Mouse (Mus musculus) CH12.LX (cell line): ENCODE measurements around the gene Pou2f3. TPM values are rescaled to one million over a fixed set of nuclear protein-coding genes. Genes with fewer than 3 reads are reported as not detected.

Experiments used
- DNase-seq: peaks from one replicate; pipeline ENCODE4 v3.0.0-alpha.2; 2013; ENCODE audit errors: extremely low read depth
- H3K27ac ChIP-seq: 2 replicates; pipeline ENCODE4 v1.5.1; 2012; ENCODE audit warnings: low read depth, mild to moderate bottlenecking, control low read depth, moderate library complexity; ENCODE audit not compliant: insufficient read depth
- H3K27me3 ChIP-seq: replicated peaks from 2 replicates; pipeline ENCODE3; 2012; ENCODE audit warnings: inconsistent platforms
- H3K36me3 ChIP-seq, 2 experiments: replicated peaks in 1 of 2; 2 replicates each; pipeline versions ENCODE3 to v1.6.1; 2012; ENCODE audit warnings: inconsistent platforms in 1 of 2, low read length in 1 of 2, mild to moderate bottlenecking in 1 of 2, mixed read lengths in 1 of 2, moderate library complexity in 1 of 2; ENCODE audit not compliant: control insufficient read depth in 1 of 2, insufficient read depth in 1 of 2
- H3K4me1 ChIP-seq, 2 experiments: 2 replicates each; pipeline ENCODE4 v1.6.1; 2012; ENCODE audit warnings: inconsistent platforms in 1 of 2, moderate library complexity in 1 of 2; ENCODE audit not compliant: insufficient read depth in 2 of 2, control insufficient read depth in 1 of 2
- H3K4me2 ChIP-seq: 2 replicates; pipeline ENCODE4 v1.6.1; 2012; ENCODE audit warnings: low read depth, mild to moderate bottlenecking, control low read depth; ENCODE audit not compliant: poor library complexity, insufficient read depth, severe bottlenecking
- H3K4me3 ChIP-seq, 3 experiments: fragments of 150-350 bp in 1 of 3; sonication (generic) in 1 of 3; replicated peaks in 1 of 3; 2 replicates each; pipeline versions ENCODE3 to v1.5.1; 2011 to 2012; ENCODE audit warnings: low read depth in 2 of 3, low read length in 2 of 3, mild to moderate bottlenecking in 2 of 3, moderate library complexity in 2 of 3, control low read depth in 1 of 3, improper control_type of control experiment in 1 of 3, inconsistent platforms in 1 of 3, mixed read lengths in 1 of 3; ENCODE audit not compliant: poor library complexity in 1 of 3
- H3K79me2 ChIP-seq: replicated peaks from 2 replicates; pipeline ENCODE4 v1.6.1; 2012; ENCODE audit warnings: mild to moderate bottlenecking, moderate library complexity; ENCODE audit not compliant: control insufficient read depth, poor library complexity, insufficient read depth, severe bottlenecking; ENCODE audit errors: extremely low read depth
- H3K9ac ChIP-seq: 2 replicates; pipeline ENCODE4 v1.6.1; 2012; ENCODE audit warnings: low read depth, mild to moderate bottlenecking, control low read depth, moderate library complexity; ENCODE audit not compliant: insufficient read depth
- H3K9me3 ChIP-seq: replicated peaks from 2 replicates; pipeline ENCODE3; 2012; ENCODE audit warnings: low read length, inconsistent platforms, mixed read lengths
- CHD1 ChIP-seq: IDR thresholded peaks from 2 replicates; pipeline ENCODE4 v1.6.1; 2012; ENCODE audit warnings: low read depth, low read length, improper control_type of control experiment, inconsistent platforms
- CTCF ChIP-seq, 2 experiments: IDR thresholded peaks in 1 of 2; conservative IDR thresholded peaks in 1 of 2; 2 replicates each; pipeline ENCODE4 v1.5.1; 2011 to 2012; ENCODE audit warnings: low read depth in 2 of 2, low read length in 2 of 2, improper control_type of control experiment in 1 of 2, inconsistent platforms in 1 of 2, mild to moderate bottlenecking in 1 of 2, moderate library complexity in 1 of 2
- ELF1 ChIP-seq: IDR thresholded peaks from 2 replicates; pipeline ENCODE4 v1.6.1; 2014; ENCODE audit warnings: low read depth, mild to moderate bottlenecking, inconsistent platforms, low read length, improper control_type of control experiment
- EP300 ChIP-seq: IDR thresholded peaks from 2 replicates; pipeline ENCODE4 v1.6.1; 2011; ENCODE audit warnings: low read length, improper control_type of control experiment
- ETS1 ChIP-seq: conservative IDR thresholded peaks from 2 replicates; pipeline ENCODE4 v1.6.1; 2012; ENCODE audit warnings: low read depth, mild to moderate bottlenecking, inconsistent platforms, low read length, improper control_type of control experiment, moderate library complexity
- HCFC1 ChIP-seq: IDR thresholded peaks from 2 replicates; pipeline ENCODE4 v1.6.1; 2012; ENCODE audit warnings: low read depth, mild to moderate bottlenecking, inconsistent platforms, low read length, improper control_type of control experiment
- IRF4 ChIP-seq: IDR thresholded peaks from 2 replicates; pipeline ENCODE4 v1.6.1; 2014; ENCODE audit warnings: low read depth, mild to moderate bottlenecking, inconsistent platforms, low read length, improper control_type of control experiment
- JUND ChIP-seq: conservative IDR thresholded peaks from 2 replicates; pipeline ENCODE4 v1.6.1; 2011; ENCODE audit warnings: low read depth, low read length, improper control_type of control experiment
- KAT2A ChIP-seq: IDR thresholded peaks from 2 replicates; pipeline ENCODE4 v1.6.1; 2012; ENCODE audit warnings: low read length, improper control_type of control experiment, inconsistent platforms; ENCODE audit not compliant: insufficient replicate concordance
- MAFK ChIP-seq: IDR thresholded peaks from 2 replicates; pipeline ENCODE4 v1.6.1; 2011; ENCODE audit warnings: low read length, improper control_type of control experiment; ENCODE audit not compliant: insufficient replicate concordance
- MAX ChIP-seq: IDR thresholded peaks from 2 replicates; pipeline ENCODE4 v1.6.1; 2011; ENCODE audit warnings: low read length, improper control_type of control experiment
- MAZ ChIP-seq: IDR thresholded peaks from 2 replicates; pipeline ENCODE4 v1.6.1; 2012; ENCODE audit warnings: low read depth, mild to moderate bottlenecking, inconsistent platforms, low read length, improper control_type of control experiment, moderate library complexity
- MEF2A ChIP-seq: IDR thresholded peaks from 2 replicates; pipeline ENCODE4 v1.6.1; 2014; ENCODE audit warnings: low read depth, mild to moderate bottlenecking, inconsistent platforms, low read length, improper control_type of control experiment, borderline replicate concordance
- MYC ChIP-seq: IDR thresholded peaks from 2 replicates; pipeline ENCODE4 v1.6.1; 2011; ENCODE audit warnings: low read depth, mild to moderate bottlenecking, improper control_type of control experiment, low read length
- NELFE ChIP-seq: IDR thresholded peaks from 2 replicates; pipeline ENCODE4 v1.6.1; 2011; ENCODE audit warnings: low read depth, low read length, improper control_type of control experiment
- PAX5 ChIP-seq: IDR thresholded peaks from 2 replicates; pipeline ENCODE4 v1.6.1; 2012; ENCODE audit warnings: low read length, inconsistent platforms, mixed read lengths
- POLR2A ChIP-seq: IDR thresholded peaks from 2 replicates; pipeline ENCODE4 v1.6.1; 2011; ENCODE audit warnings: low read depth, mild to moderate bottlenecking, improper control_type of control experiment, low read length
- POLR2AphosphoS2 ChIP-seq: IDR thresholded peaks from 2 replicates; pipeline ENCODE4 v1.6.1; 2011; ENCODE audit warnings: low read depth, low read length, improper control_type of control experiment
- TCF12 ChIP-seq: IDR thresholded peaks from 2 replicates; pipeline ENCODE4 v1.6.1; 2014; ENCODE audit warnings: low read depth, mild to moderate bottlenecking, inconsistent platforms, low read length, improper control_type of control experiment
- USF1 ChIP-seq: IDR thresholded peaks from 2 replicates; pipeline ENCODE4 v1.6.1; 2014; ENCODE audit warnings: low read depth, mild to moderate bottlenecking, inconsistent platforms, low read length, improper control_type of control experiment
- USF2 ChIP-seq: conservative IDR thresholded peaks from 2 replicates; pipeline ENCODE4 v1.6.1; 2011; ENCODE audit warnings: low read depth, low read length, improper control_type of control experiment
- ZC3H11A ChIP-seq: IDR thresholded peaks from 2 replicates; pipeline ENCODE4 v1.6.1; 2012; ENCODE audit warnings: low read depth, mild to moderate bottlenecking, inconsistent platforms, low read length, improper control_type of control experiment
- ZMIZ1 ChIP-seq: IDR thresholded peaks from 2 replicates; pipeline ENCODE4 v1.6.1; 2012; ENCODE audit warnings: low read depth, mild to moderate bottlenecking, inconsistent platforms, low read length, improper control_type of control experiment
- ZNF384 ChIP-seq: IDR thresholded peaks from 2 replicates; pipeline ENCODE4 v1.6.1; 2012; ENCODE audit warnings: low read depth, low read length, improper control_type of control experiment, inconsistent platforms
- dilution Hi-C: fragments of 300-500 bp; cut with MboI; formaldehyde crosslinking; loops from 2 replicates; pipeline ENCODE4 v1.14.3; 2020; ENCODE audit warnings: low sequenced_read_pairs; ENCODE audit not compliant: extremely low pct_unique_long_range_greater_than_20kb, extremely low pct_ligation_motif_present
- in situ Hi-C: fragments of 300-500 bp; cut with MboI; formaldehyde crosslinking; loops from 3 replicates; pipeline ENCODE4 v1.14.3; 2019; ENCODE audit warnings: low sequenced_read_pairs, low pct_ligation_motif_present, low pct_unique_long_range_greater_than_20kb, mixed read lengths
- polyA plus RNA-seq: library from polyadenylated mRNA; unstranded; fragments of >175 nt; gene quantifications from 2 replicates; pipeline ENCODE4 v1.2.1, GENCODE M21; 2012; ENCODE audit warnings: low read depth; ENCODE audit not compliant: insufficient read length
- total RNA-seq, 2 experiments: library from RNA; depleted of rRNA; stranded (reverse); fragments of 300-350 nt in 1 of 2; fragments of >200 nt in 1 of 2; gene quantifications; 2 replicates each; pipeline ENCODE4 v1.2.3; 2012 to 2014

Gene Pou2f3
- total and polyA plus RNA-seq, 3 experiments = 0.21 to 0.49 TPM; not detected in 1

DNA sequence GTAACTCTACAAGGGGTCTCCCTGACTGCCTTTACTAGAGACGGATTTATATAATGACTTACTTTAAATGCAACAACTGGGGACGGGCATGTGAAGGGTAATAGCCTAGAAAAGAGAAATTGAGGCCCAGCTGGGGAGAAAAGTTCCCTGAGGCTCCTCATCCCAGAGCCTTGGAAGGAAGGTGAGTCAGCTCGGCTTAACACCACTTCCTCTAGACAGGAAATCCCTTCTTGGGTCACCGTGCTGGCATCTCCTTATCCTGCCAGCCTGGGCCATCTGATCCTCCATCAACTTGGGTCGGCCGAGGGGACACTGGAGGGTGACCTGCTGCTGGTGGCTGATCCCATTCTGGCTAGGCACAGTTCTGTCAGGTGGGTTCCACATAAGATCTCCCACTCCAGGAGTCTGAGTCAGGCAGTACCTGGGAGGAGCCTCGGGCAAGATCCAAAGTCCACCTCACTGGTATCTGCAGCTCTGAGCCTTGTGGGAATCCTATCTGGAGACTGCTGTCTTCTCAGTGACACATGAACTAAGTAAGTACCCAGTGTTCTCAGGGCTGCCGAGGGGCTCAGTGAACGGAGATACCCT, 16.5 kb upstream of the Pou2f3 start:
- no peak for DNase-seq
- H3K4me2 ChIP-seq = no peak overlapping the region
- H3K27ac ChIP-seq = no peak overlapping the region
- H3K4me1 ChIP-seq = no peaks in the 10 kb centered on the region
- H3K9ac ChIP-seq = no peak overlapping the region
- in situ Hi-C loops = no loop called here
- TF ChIP-seq ETS1 (no peak), MAFK (no peak), CTCF (conservative IDR thresholded peaks at IDR 0.05 in 1 of 2, IDR thresholded peaks at IDR 0.05 in 1 of 2; ENCODE audit: low read depth in 2 of 2, low read length in 2 of 2) (no peak), TCF12 (no peak), NELFE (no peak), MAZ (no peak)
- no peak overlapping the region for H3K4me3 ChIP-seq
- peaks cover 29% of the 10 kb centered on the region for H3K27me3 ChIP-seq
- no peaks in the 10 kb centered on the region for H3K36me3 ChIP-seq
- no peaks in the 10 kb centered on the region for H3K9me3 ChIP-seq
- dilution Hi-C loops = no loop called here
- H3K79me2 ChIP-seq = no peaks in the 10 kb centered on the region

DNA sequence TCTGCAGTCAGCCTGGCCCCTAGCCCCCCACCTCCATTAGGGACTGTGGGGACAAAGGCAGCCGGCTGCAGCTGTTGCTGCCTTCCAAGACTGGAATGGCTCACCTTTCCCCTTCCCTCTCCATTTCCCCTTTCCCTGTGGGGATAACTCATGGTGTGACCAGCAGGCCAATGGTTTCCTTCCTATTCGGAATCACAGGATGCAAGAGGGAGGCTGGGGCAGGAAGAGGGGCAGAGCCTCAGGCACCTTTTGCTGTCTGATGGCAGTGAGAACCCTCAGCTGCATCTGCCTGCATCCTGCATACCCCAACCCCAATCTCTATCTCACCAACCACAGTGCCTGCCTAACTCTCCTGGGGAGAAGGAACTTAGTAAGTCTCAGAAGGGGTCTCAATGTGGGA, 15.3 kb upstream of the Pou2f3 start:
- no peaks in the 10 kb centered on the region for H3K4me1 ChIP-seq
- H3K79me2 ChIP-seq = no peaks in the 10 kb centered on the region
- no peak overlapping the region for H3K9ac ChIP-seq
- H3K27me3 ChIP-seq = peaks cover 34% of the 10 kb centered on the region
- H3K9me3 ChIP-seq = no peaks in the 10 kb centered on the region
- no peak for DNase-seq
- H3K27ac ChIP-seq = no peak overlapping the region
- dilution Hi-C loops (no loop called here), in situ Hi-C loops (no loop called here)
- no peak overlapping the region for H3K4me3 ChIP-seq
- no peak overlapping the region for H3K4me2 ChIP-seq
- TF ChIP-seq ZNF384 (no peak), PAX5 (no peak), USF1 (no peak), JUND (no peak), USF2 (no peak)
- H3K36me3 ChIP-seq = no peaks in the 10 kb centered on the region

GRCm38 (mm10) chr9:43224771-43225355, 14.7 kb upstream of the Pou2f3 start:
- in situ Hi-C loops = no loop called here
- no peak for DNase-seq
- no peak overlapping the region for H3K4me2 ChIP-seq
- no peak overlapping the region for H3K27ac ChIP-seq
- H3K9ac ChIP-seq = no peak overlapping the region
- dilution Hi-C loops = no loop called here
- no peaks in the 10 kb centered on the region for H3K9me3 ChIP-seq
- H3K27me3 ChIP-seq = peaks cover 40% of the 10 kb centered on the region
- H3K4me3 ChIP-seq = no peak overlapping the region
- H3K79me2 ChIP-seq = no peaks in the 10 kb centered on the region
- no peak for TF ChIP-seq TCF12
- no peak for TF ChIP-seq KAT2A
- no peak for TF ChIP-seq ELF1
- no peak for TF ChIP-seq POLR2AphosphoS2
- no peak for TF ChIP-seq CTCF (conservative IDR thresholded peaks at IDR 0.05 in 1 of 2, IDR thresholded peaks at IDR 0.05 in 1 of 2; ENCODE audit: low read depth in 2 of 2, low read length in 2 of 2)
- no peak for TF ChIP-seq MAZ
- TF ChIP-seq EP300 = no peak
- TF ChIP-seq CHD1 = no peak
- no peak for TF ChIP-seq POLR2A
- TF ChIP-seq IRF4 = no peak
- TF ChIP-seq ZMIZ1 = no peak
- TF ChIP-seq MEF2A = no peak
- no peak for TF ChIP-seq ETS1
- TF ChIP-seq MYC = no peak
- TF ChIP-seq HCFC1 = no peak
- no peak for TF ChIP-seq MAX
- no peak for TF ChIP-seq MAFK
- no peak for TF ChIP-seq USF2
- TF ChIP-seq ZC3H11A = no peak
- TF ChIP-seq, all 38 proteins: peak for 0
- Histone ChIP-seq H3K36me3 (no peaks in the 10 kb centered on the region), H3K4me1 (no peaks in the 10 kb centered on the region)
